7 mouse cellular contexts compared by ENCODE assay signal in genomic region chr17:57250461-57251160, GRCm38 (mm10). TPM values are rescaled to one million over a fixed set of nuclear protein-coding genes. Genes with fewer than 3 reads are reported as not detected.
A peak's percentile ranks its signal among the peaks of the same experiment; 100 is the strongest.
DNase-seq lines count a peak whose midpoint lies in the region; ATAC-seq and TF ChIP-seq lines count a peak whose summit lies in the region.

No protein-coding gene starts in this region.

- peak overlapping the region; percentile 45 for H3K9ac ChIP-seq in ES-E14 (ENCODE audit: insufficient read depth, low read depth, low read length, poor library complexity, severe bottlenecking)
- H3K9ac ChIP-seq in hindbrain, embryonic 14.5 days = peak overlapping the region; percentile 53
- H3K9ac ChIP-seq in limb, embryonic 15.5 days = peak overlapping the region; percentile 65
- peak overlapping the region; percentile 48; the same call in 1 of the 2 replicates for H3K9ac ChIP-seq in midbrain, postnatal 0 days (replicated peaks; ENCODE audit: low read length, poor library complexity, severe bottlenecking)

- ATAC-seq in hindbrain, embryonic 14.5 days (ENCODE audit: low FRiP score) = no peak
- ATAC-seq in limb, embryonic 15.5 days (ENCODE audit: insufficient number of reproducible peaks, low FRiP score, low TSS enrichment, low read depth) = no peak
- ATAC-seq in midbrain, postnatal 0 days (ENCODE audit: low FRiP score) = no peak
- ATAC-seq in monocyte, adult 5-6 weeks (replicated peaks; ENCODE audit: insufficient number of reproducible peaks, low FRiP score, low TSS enrichment, poor library complexity, severe bottlenecking) = no peak

- H3K4me2 ChIP-seq in hindbrain, embryonic 14.5 days (replicated peaks) = peak overlapping the region; percentile 95
- H3K4me2 ChIP-seq in limb, embryonic 15.5 days = peak overlapping the region; percentile 92
- H3K4me2 ChIP-seq in midbrain, postnatal 0 days (ENCODE audit: low read depth, low read length, poor library complexity, severe bottlenecking) = peak overlapping the region; percentile 98

- H3K9me3 ChIP-seq in ES-E14 (ENCODE audit: control insufficient read depth, insufficient read depth, low read depth, low read length) = no peaks in the 10 kb centered on the region
- H3K9me3 ChIP-seq in hindbrain, embryonic 14.5 days (ENCODE audit: control insufficient read depth, low read length) = no peaks in the 10 kb centered on the region
- no peaks in the 10 kb centered on the region for H3K9me3 ChIP-seq in limb, embryonic 15.5 days
- no peaks in the 10 kb centered on the region for H3K9me3 ChIP-seq in midbrain, postnatal 0 days (ENCODE audit: low read length)

- 5% methylated on average over 33 of the region's 33 CpGs for WGBS in hindbrain, embryonic 14.5 days
- WGBS in limb, embryonic 15.5 days = 2% methylated on average over 33 of the region's 33 CpGs
- 4% methylated on average over 29 of the region's 33 CpGs for WGBS in midbrain, postnatal 0 days

- no peak overlapping the region for H3K27ac ChIP-seq in ES-E14 (ENCODE audit: insufficient read depth, low read depth, low read length, poor library complexity, severe bottlenecking)
- H3K27ac ChIP-seq in hindbrain, embryonic 14.5 days = no peak overlapping the region
- peak overlapping the region; percentile 93 for H3K27ac ChIP-seq in limb, embryonic 15.5 days
- H3K27ac ChIP-seq in midbrain, postnatal 0 days (ENCODE audit: low read depth, low read length) = no peak overlapping the region

- peaks cover 26% of the 10 kb centered on the region for H3K36me3 ChIP-seq in ES-E14 (ENCODE audit: control insufficient read depth, insufficient read depth, low read length, poor library complexity, severe bottlenecking)
- H3K36me3 ChIP-seq in hindbrain, embryonic 14.5 days (replicated peaks; ENCODE audit: control insufficient read depth, insufficient read depth) = 0 out of 2 replicates have a peak, but pooled peaks cover 7% of the 10 kb centered on the region
- H3K36me3 ChIP-seq in limb, embryonic 15.5 days = peaks cover 24% of the 10 kb centered on the region
- no peaks in the 10 kb centered on the region for H3K36me3 ChIP-seq in midbrain, postnatal 0 days (ENCODE audit: insufficient read depth, low read length)

- peaks cover 0 to 11% of the 10 kb centered on the region in 2 experiments; a peak in 3 of 4 replicates for H3K4me1 ChIP-seq in ES-E14 (ENCODE audit: control insufficient read depth in 2 of 2, insufficient read depth in 2 of 2, low read length in 2 of 2, poor library complexity in 1 of 2)
- peaks cover 27% of the 10 kb centered on the region for H3K4me1 ChIP-seq in hindbrain, embryonic 14.5 days (replicated peaks; ENCODE audit: control insufficient read depth, insufficient read depth, low read length)
- peaks cover 32% of the 10 kb centered on the region for H3K4me1 ChIP-seq in limb, embryonic 15.5 days
- H3K4me1 ChIP-seq in midbrain, postnatal 0 days (ENCODE audit: insufficient read depth, low read length) = peaks cover 14% of the 10 kb centered on the region; the same call in 1 of the 2 replicates

- in situ Hi-C loops in ES-E14 (cut with MboI; ENCODE audit: low sequenced_read_pairs in 2 of 2, unreplicated experiment in 2 of 2) = no loop called here

- no peaks in the 10 kb centered on the region for H3K27me3 ChIP-seq in hindbrain, embryonic 14.5 days (ENCODE audit: control insufficient read depth, insufficient read depth, low read length)
- no peaks in the 10 kb centered on the region for H3K27me3 ChIP-seq in limb, embryonic 15.5 days
- H3K27me3 ChIP-seq in midbrain, postnatal 0 days (ENCODE audit: insufficient read depth, low read length) = peaks cover 8% of the 10 kb centered on the region; the same call in 1 of the 2 replicates

- no peak for DNase-seq in ES-E14 (ENCODE audit: low read depth, low spot score)
- DNase-seq in adrenal gland, postnatal 36 days = peak; percentile 57 to 68
- peak; percentile 80 for DNase-seq in gastrocnemius, adult 18-20 months (ENCODE audit: low spot score)
- DNase-seq in hindbrain, embryonic 14.5 days (ENCODE audit: low spot score) = no peak
- DNase-seq in midbrain, postnatal 0 days (ENCODE audit: low spot score) = no peak

- TF ChIP-seq CTCF in midbrain, postnatal 0 days (IDR thresholded peaks at IDR 0.05) = no peak

- H3K4me3 ChIP-seq in ES-E14 (ENCODE audit: insufficient read depth in 1 of 2, low read depth in 1 of 2, low read length in 2 of 2, poor library complexity in 1 of 2, severe bottlenecking in 1 of 2) = peak overlapping the region; percentile 87 to 91
- H3K4me3 ChIP-seq in hindbrain, embryonic 14.5 days (replicated peaks; ENCODE audit: low read length) = peak overlapping the region; percentile 57
- peak overlapping the region; percentile 80 for H3K4me3 ChIP-seq in limb, embryonic 15.5 days
- H3K4me3 ChIP-seq in midbrain, postnatal 0 days (ENCODE audit: low read depth, low read length) = peak overlapping the region; percentile 47

TF ChIP-seq in ES-E14, 5 proteins besides CTCF, POLR2A, EP300 and RAD21:
- TF ChIP-seq ZC3H11A (IDR thresholded peaks at IDR 0.05; ENCODE audit: borderline replicate concordance, low read depth, low read length) (no peak), CHD2 (IDR thresholded peaks at IDR 0.05; ENCODE audit: low read depth, low read length) (no peak), HCFC1 (IDR thresholded peaks at IDR 0.05; ENCODE audit: borderline replicate concordance, insufficient read depth, low read length) (no peak), MAFK (IDR thresholded peaks at IDR 0.05; ENCODE audit: insufficient read depth, low read depth, low read length) (no peak), ZNF384 (IDR thresholded peaks at IDR 0.05; ENCODE audit: low read depth, low read length) (no peak)

RNA-seq across cellular contexts. Expression of gene Trip10, which starts 1.4 kb away (rescaled TPM):
- total RNA-seq in ES-E14 (2012; rRNA removed) = 40.6 and 45.5 TPM in 2 replicates
- 10 to 100 TPM; 50.1 to 52.0 TPM for total RNA-seq in adrenal gland, postnatal 36 days (2021)
- 100 to 1,000 TPM; 142 to 174 TPM for total RNA-seq in gastrocnemius, adult 18-20 months (2021)
- 9.5 and 10.1 TPM in 2 replicates for polyA plus RNA-seq in hindbrain, embryonic 14.5 days (2014; fragmentation: Nextera tagmentation; extraction: Ambion mirVana)
- 40.6 and 44.5 TPM in 2 replicates for polyA plus RNA-seq in limb, embryonic 15.5 days (2015; fragmentation: Nextera tagmentation; extraction: Ambion mirVana)
- 3.8 and 5.5 TPM in 2 replicates for total RNA-seq in midbrain, postnatal 0 days (2014; rRNA removed)
- polyA plus RNA-seq in midbrain, postnatal 0 days (2015; fragmentation: Nextera tagmentation; extraction: Ambion mirVana) = 5.4 and 5.5 TPM in 2 replicates
- total RNA-seq in monocyte, adult 5-6 weeks (2017) = 4.5 to 10.8 TPM (median 9.2 TPM) in 3 replicates

RNA-seq across cellular contexts. Expression of gene Gpr108, which starts 2.4 kb away (rescaled TPM):
- 25.0 and 32.8 TPM in 2 replicates for total RNA-seq in ES-E14 (2012; rRNA removed)
- 10 to 100 TPM; 78.7 to 94.2 TPM for total RNA-seq in adrenal gland, postnatal 36 days (2021)
- 10 to 100 TPM; 22.6 to 25.4 TPM for total RNA-seq in gastrocnemius, adult 18-20 months (2021)
- 22.1 and 24.3 TPM in 2 replicates for polyA plus RNA-seq in hindbrain, embryonic 14.5 days (2014; fragmentation: Nextera tagmentation; extraction: Ambion mirVana)
- polyA plus RNA-seq in limb, embryonic 15.5 days (2015; fragmentation: Nextera tagmentation; extraction: Ambion mirVana) = 43.6 and 45.5 TPM in 2 replicates
- total RNA-seq in midbrain, postnatal 0 days (2014; rRNA removed) = 19.2 and 20.9 TPM in 2 replicates
- 22.6 and 23.1 TPM in 2 replicates for polyA plus RNA-seq in midbrain, postnatal 0 days (2015; fragmentation: Nextera tagmentation; extraction: Ambion mirVana)
- total RNA-seq in monocyte, adult 5-6 weeks (2017) = 27.2 to 32.8 TPM (median 27.8 TPM) in 3 replicates

RNA-seq across cellular contexts. Expression of gene C3, which starts 22.7 kb away (rescaled TPM):
- total RNA-seq in ES-E14 (2012; rRNA removed) = 0.22 and 0.37 TPM in 2 replicates
- total RNA-seq in adrenal gland, postnatal 36 days (2021) = 100 to 1,000 TPM; 231 to 623 TPM
- total RNA-seq in gastrocnemius, adult 18-20 months (2021) = 10 to 100 TPM; 23.2 to 26.2 TPM
- polyA plus RNA-seq in hindbrain, embryonic 14.5 days (2014; fragmentation: Nextera tagmentation; extraction: Ambion mirVana) = 2.0 and 2.7 TPM in 2 replicates
- polyA plus RNA-seq in limb, embryonic 15.5 days (2015; fragmentation: Nextera tagmentation; extraction: Ambion mirVana) = 1.5 and 1.8 TPM in 2 replicates
- total RNA-seq in midbrain, postnatal 0 days (2014; rRNA removed) = 0.49 and 8.6 TPM in 2 replicates
- 1.7 and 2.9 TPM in 2 replicates for polyA plus RNA-seq in midbrain, postnatal 0 days (2015; fragmentation: Nextera tagmentation; extraction: Ambion mirVana)
- total RNA-seq in monocyte, adult 5-6 weeks (2017) = 96.6 to 152 TPM (median 129 TPM) in 3 replicates

RNA-seq across cellular contexts. Expression of gene Vav1, which starts 28.3 kb away (rescaled TPM):
- total RNA-seq in ES-E14 (2012; rRNA removed) = 1.1 and 1.3 TPM in 2 replicates
- 1 to 10 TPM; 2.2 to 2.9 TPM for total RNA-seq in adrenal gland, postnatal 36 days (2021)
- under 1 TPM; 0.32 to 0.71 TPM for total RNA-seq in gastrocnemius, adult 18-20 months (2021)
- 1.7 TPM in 2 replicates for polyA plus RNA-seq in hindbrain, embryonic 14.5 days (2014; fragmentation: Nextera tagmentation; extraction: Ambion mirVana)
- polyA plus RNA-seq in limb, embryonic 15.5 days (2015; fragmentation: Nextera tagmentation; extraction: Ambion mirVana) = 4.1 and 4.4 TPM in 2 replicates
- total RNA-seq in midbrain, postnatal 0 days (2014; rRNA removed) = 1.5 and 2.7 TPM in 2 replicates
- 1.7 and 2.0 TPM in 2 replicates for polyA plus RNA-seq in midbrain, postnatal 0 days (2015; fragmentation: Nextera tagmentation; extraction: Ambion mirVana)
- 267 to 324 TPM (median 306 TPM) in 3 replicates for total RNA-seq in monocyte, adult 5-6 weeks (2017)

RNA-seq across cellular contexts. Expression of gene Tnfsf14, which starts 56.6 kb away (rescaled TPM):
- 0.13 TPM in 1 of 2 replicates, not detected in the other for total RNA-seq in ES-E14 (2012; rRNA removed)
- under 1 TPM; 0.17 to 0.20 TPM for total RNA-seq in adrenal gland, postnatal 36 days (2021)
- total RNA-seq in gastrocnemius, adult 18-20 months (2021) = not detected
- 0.13 TPM in 1 of 2 replicates, not detected in the other for polyA plus RNA-seq in hindbrain, embryonic 14.5 days (2014; fragmentation: Nextera tagmentation; extraction: Ambion mirVana)
- 0.08 and 0.15 TPM in 2 replicates for polyA plus RNA-seq in limb, embryonic 15.5 days (2015; fragmentation: Nextera tagmentation; extraction: Ambion mirVana)
- not detected in 2 replicates for total RNA-seq in midbrain, postnatal 0 days (2014; rRNA removed)
- not detected in 2 replicates for polyA plus RNA-seq in midbrain, postnatal 0 days (2015; fragmentation: Nextera tagmentation; extraction: Ambion mirVana)
- total RNA-seq in monocyte, adult 5-6 weeks (2017) = 9.5 to 16.2 TPM (median 10.5 TPM) in 3 replicates

Comparison
In these comparisons a context has a peak if more than half of its experiments do, and no peak if none do; other contexts are left out.
1. DNase-seq: peak in adrenal gland, postnatal 36 days (2 of 2) and gastrocnemius, adult 18-20 months (single experiment); none in ES-E14 (single experiment), hindbrain, embryonic 14.5 days (single experiment) and midbrain, postnatal 0 days (single experiment).
2. Peak in every context shown above with its lines, with median percentiles within 50 percentile points of each other: H3K4me3 ChIP-seq, H3K9ac ChIP-seq and H3K4me2 ChIP-seq.